Mouse (Mus musculus) embryo, embryonic 11.5 days (tissue): Measurements from ENCODE around the gene Mfsd9.
"Not testable (repeated sequence)": the region's sequence is repeated elsewhere in the genome, so short reads cannot be mapped to it uniquely, and the experiment has no call there.

Experiments
- DNase-seq: peaks from one replicate; pipeline ENCODE4 v3.0.0-alpha.2; 2012; ENCODE audit warnings: low read depth, low spot score

Mfsd9 gene

GRCm38 (mm10) chr1:40783450-40783849 lies 7.0 kb downstream of the Mfsd9 start:
- no peak for DNase-seq

GRCm38 (mm10) chr1:40776763-40777162 lies 13.7 kb downstream of the Mfsd9 start:
- no peak for DNase-seq

- no peak for DNase-seq
These were observed 14.4 kb downstream of the Mfsd9 start for GRCm38 (mm10) chr1:40776102-40776501.

DNA sequence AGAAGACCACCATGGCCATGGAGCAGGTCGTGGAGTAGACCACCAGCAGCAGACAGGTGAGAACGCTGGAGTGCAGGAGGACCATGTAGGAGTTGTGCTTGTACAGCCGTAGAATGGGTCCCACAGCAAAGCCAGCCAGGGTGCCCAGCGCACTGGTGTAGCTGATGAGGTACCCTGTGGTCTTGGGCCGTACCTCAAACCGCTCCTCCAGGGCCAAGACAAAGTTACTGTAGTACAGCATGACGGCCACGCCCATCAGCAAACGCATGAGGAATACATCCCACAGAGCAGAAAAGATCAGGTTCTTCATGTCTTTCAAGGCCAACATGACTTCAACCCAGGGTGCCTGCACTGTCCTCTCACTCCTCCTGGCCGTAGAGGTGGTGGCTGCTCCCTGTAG lies 16.4 kb downstream of the Mfsd9 start:
- no peak for DNase-seq

DNA sequence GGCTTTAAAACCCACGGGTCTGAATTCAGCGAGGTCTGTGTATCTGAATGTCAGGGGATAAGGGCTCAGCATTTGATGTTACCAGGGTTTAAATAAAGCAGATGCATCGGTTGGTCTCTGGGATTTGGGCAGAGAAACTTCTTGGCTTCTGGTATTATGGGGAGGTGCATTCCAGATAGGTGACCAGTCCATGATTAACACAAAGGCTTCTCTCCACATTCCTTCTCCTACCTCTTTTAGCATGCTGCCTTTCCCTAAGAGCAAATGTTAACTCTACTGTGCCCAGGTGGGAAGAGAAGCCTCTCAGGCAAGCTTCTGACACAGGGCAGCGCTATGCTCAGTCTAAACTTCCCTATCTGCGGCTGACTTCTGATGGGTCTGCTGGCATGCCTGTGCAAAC lies 17.3 kb downstream of the Mfsd9 start:
- DNase-seq = no peak

DNA sequence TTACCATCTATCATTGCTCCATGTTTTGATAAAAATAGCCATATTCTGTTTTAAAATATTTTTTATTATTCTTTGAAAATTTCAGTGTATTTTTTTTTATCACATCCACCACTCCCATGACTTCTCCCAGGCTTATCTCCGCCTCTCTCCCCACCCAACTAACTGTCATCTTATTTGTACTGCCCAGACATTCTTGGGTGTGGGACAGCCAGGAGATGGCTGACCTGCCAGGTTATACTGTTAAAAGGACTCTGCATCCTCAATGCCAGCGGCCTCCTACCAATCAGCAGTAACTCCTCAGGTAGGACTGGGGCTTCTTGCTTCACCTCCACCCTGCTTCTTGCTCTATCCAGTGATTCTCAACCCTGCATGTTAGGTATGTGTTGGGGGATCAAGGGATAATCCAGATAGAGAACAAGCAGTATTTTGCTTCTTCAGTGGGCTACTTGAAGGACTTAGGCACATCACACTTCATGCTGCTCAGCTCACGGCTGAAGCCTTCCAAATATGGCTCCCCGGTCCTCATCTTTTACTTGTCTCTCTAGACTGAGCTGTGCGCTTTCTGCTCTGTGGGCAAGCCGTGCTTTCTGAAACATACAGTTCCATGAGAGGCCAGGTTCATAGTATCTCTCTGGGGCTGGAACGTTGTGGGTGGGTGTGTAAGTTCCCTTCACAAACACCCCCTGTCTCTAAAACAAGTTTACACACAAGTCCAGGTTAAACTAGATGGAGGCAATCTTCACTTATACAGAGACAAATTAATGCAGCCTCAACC lies 19.1 kb downstream of the Mfsd9 start:
- DNase-seq = no peak

DNA sequence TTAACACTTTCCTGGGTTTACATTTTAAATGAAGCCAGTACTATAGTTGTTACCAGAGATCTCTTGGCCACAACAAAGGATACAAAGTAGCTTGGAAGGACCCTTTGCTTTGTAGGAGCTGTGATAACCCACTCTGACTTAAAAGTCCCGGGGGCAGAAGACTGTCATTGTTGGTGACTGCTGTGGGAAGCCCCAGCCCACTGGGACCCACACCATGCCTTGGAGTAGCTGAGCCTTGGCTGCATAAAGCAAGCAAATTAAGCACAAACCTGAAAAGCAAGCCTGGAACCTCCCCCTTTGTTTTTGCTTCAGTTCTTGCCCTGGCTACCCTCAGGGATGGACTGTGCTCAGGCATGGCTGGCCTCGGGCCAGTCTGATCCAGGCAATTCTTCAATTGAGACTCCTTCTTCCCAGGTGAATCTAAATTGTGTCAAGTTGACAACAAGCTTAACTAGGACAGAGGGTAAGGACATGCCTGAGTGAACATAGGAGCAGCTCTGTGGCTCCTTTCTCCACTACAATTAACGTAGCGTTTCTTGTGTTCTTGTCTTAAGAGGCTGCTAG lies 21.1 kb downstream of the Mfsd9 start:
- DNase-seq = no peak

DNA sequence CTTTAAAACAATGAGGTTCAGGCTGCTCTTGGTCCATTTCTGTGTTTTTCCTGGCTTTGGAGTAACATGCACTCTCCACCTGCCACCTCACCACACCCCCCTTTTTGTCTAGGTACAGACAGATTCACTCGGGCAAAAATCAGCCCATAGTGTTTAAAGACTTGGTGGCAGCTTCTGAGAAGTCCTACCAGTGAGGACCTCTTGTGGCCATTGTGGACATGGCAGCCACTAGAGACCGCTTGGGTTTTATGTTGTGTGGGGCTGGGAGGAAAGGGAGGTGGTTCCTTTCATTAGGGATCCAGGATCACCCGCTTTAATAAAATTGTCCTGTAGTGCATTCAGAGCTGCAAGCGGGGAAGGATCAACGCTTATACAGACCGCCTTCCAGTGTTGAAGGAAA lies 21.9 kb downstream of the Mfsd9 start:
- peak; percentile 34 for DNase-seq

DNA sequence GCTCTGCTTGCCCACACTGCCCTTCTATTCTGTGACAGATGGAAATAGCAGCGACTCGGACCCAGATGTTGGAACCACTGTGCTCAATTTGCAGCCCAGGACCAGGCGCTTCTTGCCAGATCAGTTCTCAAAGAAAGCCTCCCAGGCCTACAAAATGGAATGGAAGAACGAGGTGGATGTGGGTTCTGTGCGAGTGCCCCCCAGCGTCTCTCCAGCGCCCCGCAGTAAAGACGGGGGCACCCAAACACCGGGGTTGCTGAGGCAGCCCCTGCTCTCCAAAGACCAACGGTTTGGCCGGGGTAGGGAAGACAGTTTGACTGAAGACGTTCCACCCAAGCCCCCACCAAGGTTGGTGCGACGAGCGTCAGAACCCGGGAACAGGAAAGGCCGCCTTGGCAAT lies 22.9 kb downstream of the Mfsd9 start:
- DNase-seq = no peak

DNA sequence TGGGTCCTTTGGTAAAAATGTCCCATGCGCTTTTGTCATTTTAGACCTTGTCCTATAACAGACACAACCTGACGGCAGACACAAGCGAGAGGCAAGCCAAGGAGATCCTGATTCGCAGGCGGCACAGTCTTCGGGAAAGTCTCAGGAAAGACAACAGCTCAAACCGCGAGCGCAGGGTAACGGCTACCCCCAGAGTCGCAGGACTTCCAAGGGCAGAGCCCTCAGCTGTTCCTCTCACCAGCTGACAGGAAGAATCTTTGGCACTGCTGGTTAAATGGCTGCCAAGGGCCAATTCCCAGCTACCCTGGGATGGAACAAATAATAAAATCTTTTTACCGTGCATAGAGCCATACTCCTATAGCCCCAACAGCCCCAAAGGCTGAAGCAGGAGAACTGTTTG lies 25.0 kb downstream of the Mfsd9 start:
- DNase-seq = no peak

GRCm38 (mm10) chr1:40764701-40765275 lies 25.7 kb downstream of the Mfsd9 start:
- no peak for DNase-seq

DNA sequence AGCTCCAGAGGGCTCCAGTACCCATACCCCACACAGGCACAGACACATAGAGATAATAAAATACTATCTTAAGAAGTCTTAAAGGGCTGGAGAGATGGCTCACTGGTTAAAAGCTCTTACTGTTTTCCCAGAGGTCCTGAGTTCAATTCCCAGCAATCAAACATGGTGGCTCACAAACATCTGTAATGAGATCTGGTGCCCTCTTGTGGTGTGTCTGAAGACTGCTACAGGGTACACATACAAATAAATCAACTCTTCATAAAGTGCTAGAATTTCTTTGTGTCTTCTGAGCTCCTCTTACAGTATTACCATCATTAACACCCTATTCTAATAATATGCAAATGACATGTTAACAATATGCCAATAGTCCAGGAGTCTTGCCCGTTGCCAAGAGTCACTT lies 26.4 kb downstream of the Mfsd9 start:
- no peak for DNase-seq

DNA sequence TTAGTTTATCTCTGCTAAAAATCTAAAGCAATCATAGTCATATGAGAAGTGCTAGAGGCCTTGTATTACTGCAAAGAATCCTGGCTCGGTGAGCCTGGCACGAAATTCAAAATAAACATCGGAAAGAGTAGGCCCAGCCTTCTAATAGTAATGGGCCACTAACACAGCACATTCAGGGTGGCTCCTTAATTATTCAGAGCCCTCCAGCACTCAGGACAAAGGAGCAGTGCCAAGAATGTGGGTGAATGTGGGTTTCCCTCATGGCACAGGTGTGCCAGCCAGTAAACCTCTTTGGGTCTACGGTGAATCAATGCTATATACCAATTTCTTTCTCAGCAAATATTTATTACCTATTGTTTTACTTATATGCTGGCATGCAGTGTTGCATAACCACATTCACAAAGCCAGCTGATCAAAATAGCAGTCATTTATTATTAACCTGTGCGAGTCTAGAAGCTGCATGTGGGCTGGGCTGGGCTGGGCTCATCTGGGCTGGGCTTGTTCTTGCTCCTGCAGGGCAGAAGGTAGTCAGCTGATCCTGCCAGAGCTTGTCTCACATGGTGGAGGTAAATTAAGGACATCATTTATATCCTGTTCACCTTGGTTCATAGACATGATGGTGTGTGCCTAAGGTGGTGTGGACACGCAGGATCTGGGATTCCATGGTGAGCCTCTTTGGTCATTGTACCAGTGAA lies 30.6 kb downstream of the Mfsd9 start:
- no peak for DNase-seq

GRCm38 (mm10) chr1:40746089-40746488 lies 44.4 kb downstream of the Mfsd9 start:
- DNase-seq = no peak

GRCm38 (mm10) chr1:40740739-40741138 lies 49.7 kb downstream of the Mfsd9 start:
- DNase-seq = no peak

DNA sequence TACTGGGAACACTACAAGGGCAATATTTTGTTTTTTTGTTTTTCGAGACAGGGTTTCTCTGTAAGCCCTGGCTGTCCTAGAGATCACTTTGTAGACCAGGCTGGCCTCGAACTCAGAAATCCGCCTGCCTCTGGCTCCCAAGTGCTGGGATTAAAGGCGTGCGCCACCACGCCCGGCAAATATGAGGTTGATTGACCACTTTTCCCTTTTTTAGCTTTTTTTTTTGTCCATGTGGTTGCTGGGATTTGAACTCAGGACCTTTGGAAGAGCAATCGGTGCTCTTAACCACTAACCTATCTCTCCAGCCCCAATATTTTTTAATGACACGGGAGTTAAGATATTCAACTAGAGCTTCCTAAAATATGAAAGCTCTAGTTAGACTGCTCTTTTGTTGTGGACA lies 52.2 kb downstream of the Mfsd9 start:
- DNase-seq = not testable (repeated sequence)

DNA sequence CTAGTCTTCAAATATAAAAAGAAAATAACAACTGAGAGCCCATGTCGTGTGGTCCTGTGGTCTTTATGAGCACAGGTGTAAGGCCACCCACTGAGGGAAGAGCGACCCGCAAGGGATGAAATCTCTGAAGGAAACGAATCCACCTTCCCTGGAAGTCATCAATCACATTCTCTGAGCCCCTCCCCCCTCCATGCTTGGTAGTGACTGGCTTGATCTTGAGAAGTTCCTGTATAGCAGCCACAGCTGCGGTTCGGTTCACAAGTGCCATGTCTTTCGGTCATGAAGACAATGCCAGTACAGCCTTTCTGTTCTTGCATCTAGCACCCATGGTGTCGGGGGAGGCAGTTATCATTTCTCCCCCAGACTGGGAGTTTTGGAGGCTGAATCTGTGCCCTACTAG lies 52.8 kb downstream of the Mfsd9 start:
- DNase-seq = no peak

- DNase-seq = no peak
These were observed 61.9 kb downstream of the Mfsd9 start for GRCm38 (mm10) chr1:40728636-40729035.

- no peak for DNase-seq
These were observed 63.1 kb downstream of the Mfsd9 start for GRCm38 (mm10) chr1:40727404-40727803.

GRCm38 (mm10) chr1:40726051-40726450 lies 64.4 kb downstream of the Mfsd9 start:
- no peak for DNase-seq
